Mouse (Mus musculus) neural tube, embryonic 12.5 days (tissue): ENCODE results near the gene Guk1. TPM values are rescaled to one million over a fixed set of nuclear protein-coding genes. Genes with fewer than 3 reads are reported as not detected.

Source experiments
- ATAC-seq: fragments of 200-750 bp; cut with Nextera tagmentation; 2 replicates; pipeline ENCODE4 v1.8.0; 2017; ENCODE audit warnings: low read depth, mild to moderate bottlenecking, moderate TSS enrichment, moderate library complexity; ENCODE audit not compliant: low FRiP score
- H3K27ac ChIP-seq: fragments of 300-500 bp; sonication (generic); 2 replicates; pipeline ENCODE4 v1.5.1; 2016
- H3K27me3 ChIP-seq: fragments of 300-500 bp; sonication (generic); replicated peaks from 2 replicates; pipeline ENCODE4 v1.6.1; 2016; ENCODE audit warnings: mild to moderate bottlenecking
- H3K36me3 ChIP-seq: fragments of 300-500 bp; sonication (generic); 2 replicates; pipeline ENCODE4 v1.6.1; 2016; ENCODE audit warnings: mild to moderate bottlenecking
- H3K4me1 ChIP-seq: fragments of 300-500 bp; sonication (generic); 2 replicates; pipeline ENCODE4 v1.6.1; 2016
- H3K4me2 ChIP-seq: fragments of 300-500 bp; sonication (generic); replicated peaks from 2 replicates; pipeline ENCODE4 v1.6.1; 2016; ENCODE audit warnings: mild to moderate bottlenecking
- H3K4me3 ChIP-seq: fragments of 300-500 bp; sonication (generic); 2 replicates; pipeline ENCODE4 v1.5.1; 2016
- H3K9ac ChIP-seq: fragments of 300-500 bp; sonication (generic); 2 replicates; pipeline ENCODE4 v1.6.1; 2016; ENCODE audit warnings: mild to moderate bottlenecking
- H3K9me3 ChIP-seq: fragments of 300-500 bp; sonication (generic); 2 replicates; pipeline ENCODE4 v1.6.1; 2016; ENCODE audit warnings: mild to moderate bottlenecking
- WGBS: fragments of 180-500 bp; shearing (Covaris S2); methylation state at CpG from one replicate; pipeline ENCODE4 v1.1.7; 2016; 5-methylcytosine and 5-hydroxymethylcytosine counted together
- polyA plus RNA-seq: library from polyadenylated mRNA; unstranded; fragments of >200 nt; fragmentation: Nextera tagmentation; extraction: Ambion mirVana; gene quantifications from 2 replicates; pipeline ENCODE4 v1.2.1, GENCODE M21; 2016

The Guk1 gene
- polyA plus RNA-seq, 1 experiment from 2014 or later = 111 TPM

DNA sequence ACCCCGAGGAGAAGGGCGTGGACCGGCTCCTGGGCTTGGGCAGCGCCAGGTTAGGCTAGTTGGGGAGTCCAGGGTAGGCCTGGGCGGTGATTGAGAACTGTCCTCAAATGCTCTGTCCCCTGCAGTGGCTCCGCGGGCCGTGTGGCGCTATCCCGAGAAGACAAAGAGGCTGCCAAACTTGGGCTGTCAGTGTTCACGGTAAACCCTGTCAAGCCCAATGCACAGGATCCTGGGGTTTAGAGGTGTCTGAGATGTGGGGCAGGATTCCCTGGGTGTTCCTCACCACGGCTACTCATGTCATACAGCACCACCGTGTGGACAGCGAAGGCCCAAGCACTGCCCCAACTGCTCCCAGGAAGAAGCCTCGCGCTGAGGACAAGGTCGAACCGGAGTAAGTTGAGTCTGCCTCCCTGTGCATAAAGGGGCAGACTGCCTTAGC is 17.0 kb upstream of the Guk1 start:
- Histone ChIP-seq H3K9ac (peak overlapping the region; percentile 83), H3K9me3 (no peaks in the 10 kb centered on the region), H3K27me3 (no peaks in the 10 kb centered on the region), H3K4me2 (peak overlapping the region; percentile 91), H3K36me3 (peaks cover 65% of the 10 kb centered on the region), H3K4me3 (peak overlapping the region; percentile 89), H3K4me1 (peaks cover 13% of the 10 kb centered on the region), H3K27ac (0 out of 2 replicates have a peak overlapping the region, but pooled peaks have one; percentile 75)
- WGBS = 10% methylated on average over 18 of the region's 18 CpGs
- ATAC-seq = peak; percentile 67

DNA sequence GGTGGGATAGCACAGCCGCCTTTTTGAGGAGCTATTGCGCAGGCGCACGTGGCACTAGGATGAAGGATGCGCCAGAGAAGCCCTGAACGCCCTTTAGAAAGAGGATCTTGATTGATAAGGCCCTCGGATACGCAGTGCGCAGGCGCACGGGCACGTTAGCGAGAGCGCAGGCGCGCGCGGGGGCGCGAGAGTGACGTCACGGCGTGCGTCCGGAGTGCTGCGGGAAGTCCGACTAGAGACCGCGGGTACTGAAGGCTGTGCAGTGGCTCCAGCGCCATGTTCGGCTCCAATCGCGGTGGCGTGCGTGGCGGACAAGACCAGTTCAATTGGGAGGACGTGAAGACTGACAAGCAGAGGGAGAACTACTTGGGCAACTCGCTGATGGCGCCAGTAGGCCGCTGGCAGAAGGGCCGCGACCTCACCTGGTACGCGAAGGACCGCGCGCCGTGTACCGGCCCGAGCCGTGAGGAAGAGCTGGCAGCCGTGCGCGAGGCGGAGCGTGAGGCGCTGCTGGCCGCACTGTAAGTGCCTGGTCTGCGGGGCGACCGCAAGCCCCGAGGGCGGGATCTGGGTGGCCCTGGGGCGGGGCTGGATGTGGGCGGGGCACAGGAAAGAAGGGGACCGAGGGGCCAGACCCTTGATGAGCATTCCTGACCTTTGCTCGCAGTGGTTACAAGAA is 16.3 kb upstream of the Guk1 start, which contains the start of gene 2310033P09Rik:
TSS of gene 2310033P09Rik (plus strand) at position 169 of the 679 bp plus-strand sequence.
- Histone ChIP-seq H3K4me1 (peaks cover 13% of the 10 kb centered on the region), H3K4me2 (peak within 1 kb of the TSS; percentile 91), H3K27ac (peak within 1 kb of the TSS; percentile 75; the same call in 1 of the 2 replicates), H3K27me3 (no peaks in the 10 kb centered on the region), H3K9ac (peak within 1 kb of the TSS; percentile 83), H3K9me3 (no peaks in the 10 kb centered on the region), H3K4me3 (peak within 1 kb of the TSS; percentile 89), H3K36me3 (peaks cover 62% of the 10 kb centered on the region)
- ATAC-seq = peak; percentile 81
- under 1% methylated on average over 67 of the region's 67 CpGs for WGBS

DNA sequence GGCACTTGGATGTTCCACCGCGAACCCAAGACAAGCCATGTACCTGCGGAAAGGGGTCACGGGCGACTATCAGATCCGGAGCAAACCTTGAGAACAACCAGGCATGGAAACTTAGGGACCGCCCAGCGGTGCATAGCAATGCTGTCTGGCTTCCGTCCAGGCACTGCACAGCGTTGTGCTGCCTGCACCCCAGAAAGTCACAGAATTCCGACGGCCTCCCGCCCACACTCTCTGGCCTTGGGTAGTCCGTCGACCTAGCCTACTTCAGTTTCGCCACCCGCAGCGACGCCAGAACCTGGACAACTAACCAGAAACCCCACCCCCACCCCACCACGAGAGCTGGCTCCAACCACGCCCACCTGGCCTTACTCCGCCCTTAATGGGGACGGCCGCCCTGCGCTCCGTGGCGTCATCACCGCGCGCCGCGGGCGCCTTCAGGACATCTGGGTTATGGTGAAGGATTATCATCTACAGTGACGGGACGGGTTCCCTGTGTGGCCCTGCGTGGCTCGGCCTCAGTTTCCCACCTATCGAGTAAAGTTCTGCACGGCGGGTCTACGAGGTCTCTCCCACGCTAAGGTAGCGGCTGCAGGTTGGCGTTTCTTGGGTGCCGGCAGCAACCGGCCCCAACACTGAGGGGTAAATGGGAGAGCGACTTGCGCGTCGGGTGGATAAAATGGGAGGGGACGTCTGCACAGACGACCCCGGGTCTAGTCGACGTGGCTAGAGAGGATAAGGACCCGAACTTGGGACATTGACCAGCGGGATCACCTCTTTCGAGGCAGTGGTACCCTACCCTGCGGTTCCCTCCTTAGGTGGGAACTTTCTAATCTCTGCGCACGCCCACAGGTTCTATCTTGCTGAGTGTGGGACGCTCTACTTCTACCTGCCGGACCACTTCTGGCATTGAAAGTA is 10.3 kb upstream of the Guk1 start, which contains the start of gene Mrpl55:
TSS of gene Mrpl55 (plus strand) at position 406 of the 915 bp plus-strand sequence.
- H3K27ac ChIP-seq = no peak within 1 kb of the TSS
- H3K4me1 ChIP-seq = peaks cover 16% of the 10 kb centered on the region
- WGBS = under 1% methylated on average over 63 of the region's 63 CpGs
- peak within 1 kb of the TSS; percentile 93 for H3K4me2 ChIP-seq
- H3K9me3 ChIP-seq = no peaks in the 10 kb centered on the region
- H3K4me3 ChIP-seq = peak within 1 kb of the TSS; percentile 83
- peak; percentile 89 for ATAC-seq
- peak within 1 kb of the TSS; percentile 81 for H3K9ac ChIP-seq
- H3K36me3 ChIP-seq = peaks cover 33% of the 10 kb centered on the region
- no peaks in the 10 kb centered on the region for H3K27me3 ChIP-seq

DNA sequence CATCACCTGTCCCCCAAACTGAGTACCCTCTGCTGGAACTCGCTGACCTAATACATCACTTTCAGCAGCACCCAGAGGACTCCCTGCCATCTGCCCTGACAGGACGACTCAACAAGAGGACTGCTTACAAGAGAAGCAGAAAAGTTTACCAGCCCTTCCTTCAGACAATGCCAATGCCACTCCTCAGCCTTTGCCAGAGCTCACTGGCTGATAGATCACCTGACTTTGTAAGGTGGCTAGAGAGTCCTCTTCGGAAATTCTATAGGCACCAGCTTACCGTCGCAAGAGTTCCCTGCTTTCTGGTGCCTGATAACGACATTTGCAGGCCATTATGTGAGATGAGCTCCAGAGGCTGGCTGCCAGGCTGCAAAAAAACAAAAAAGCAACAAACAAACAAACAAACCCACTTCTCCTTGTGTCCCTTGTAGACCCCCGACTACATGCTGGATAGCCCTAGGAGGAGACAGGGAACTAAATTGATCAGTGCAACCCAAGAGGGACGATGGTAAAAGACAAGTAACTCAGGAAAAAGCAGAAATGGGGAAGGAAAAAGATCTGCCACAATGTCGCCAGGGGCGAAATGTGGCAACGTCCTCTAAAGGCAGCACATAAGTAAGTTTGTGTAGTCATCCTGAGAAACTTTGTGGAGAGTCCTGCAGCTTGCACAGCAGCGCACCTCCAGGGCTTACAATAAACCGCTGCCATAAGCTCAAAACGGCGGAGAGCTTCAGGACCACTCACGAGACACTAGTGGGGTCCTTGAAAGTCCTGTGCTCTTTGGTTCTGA is 9.4 kb upstream of the Guk1 start:
- Histone ChIP-seq H3K9ac (peak overlapping the region; percentile 81), H3K4me1 (peaks cover 16% of the 10 kb centered on the region), H3K4me2 (peak overlapping the region; percentile 93), H3K27ac (no peak overlapping the region), H3K36me3 (peaks cover 30% of the 10 kb centered on the region), H3K4me3 (peak overlapping the region; percentile 83), H3K27me3 (no peaks in the 10 kb centered on the region), H3K9me3 (no peaks in the 10 kb centered on the region)
- WGBS = 40% methylated on average over 16 of the region's 16 CpGs
- ATAC-seq = no peak; the same call in 1 of the 2 replicates

DNA sequence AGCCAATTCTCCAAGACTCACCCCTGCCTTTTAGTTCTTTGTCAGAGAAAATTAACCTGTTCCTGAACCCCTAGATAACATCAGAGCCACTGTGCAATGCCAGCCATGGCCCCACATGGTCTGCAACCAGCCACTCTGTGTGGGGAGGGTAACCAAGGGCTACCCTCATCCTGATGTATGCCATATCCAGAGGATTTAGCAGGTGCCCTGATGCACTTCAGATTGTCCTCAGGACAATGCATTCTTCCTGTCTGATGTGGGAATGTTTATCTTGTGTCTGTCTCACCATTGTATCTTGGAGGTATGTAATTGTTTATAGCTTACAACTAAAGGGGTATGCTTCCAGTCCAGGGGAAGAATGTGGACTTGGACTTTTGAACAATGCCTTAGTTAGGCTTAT is 4.2 kb upstream of the Guk1 start:
- Histone ChIP-seq H3K4me3 (no peak overlapping the region), H3K27me3 (no peaks in the 10 kb centered on the region), H3K27ac (no peak overlapping the region), H3K9ac (no peak overlapping the region), H3K4me1 (peaks cover 4% of the 10 kb centered on the region), H3K4me2 (no peak overlapping the region), H3K36me3 (peaks cover 9% of the 10 kb centered on the region; the same call in 1 of the 2 replicates), H3K9me3 (no peaks in the 10 kb centered on the region)
- no peak for ATAC-seq

DNA sequence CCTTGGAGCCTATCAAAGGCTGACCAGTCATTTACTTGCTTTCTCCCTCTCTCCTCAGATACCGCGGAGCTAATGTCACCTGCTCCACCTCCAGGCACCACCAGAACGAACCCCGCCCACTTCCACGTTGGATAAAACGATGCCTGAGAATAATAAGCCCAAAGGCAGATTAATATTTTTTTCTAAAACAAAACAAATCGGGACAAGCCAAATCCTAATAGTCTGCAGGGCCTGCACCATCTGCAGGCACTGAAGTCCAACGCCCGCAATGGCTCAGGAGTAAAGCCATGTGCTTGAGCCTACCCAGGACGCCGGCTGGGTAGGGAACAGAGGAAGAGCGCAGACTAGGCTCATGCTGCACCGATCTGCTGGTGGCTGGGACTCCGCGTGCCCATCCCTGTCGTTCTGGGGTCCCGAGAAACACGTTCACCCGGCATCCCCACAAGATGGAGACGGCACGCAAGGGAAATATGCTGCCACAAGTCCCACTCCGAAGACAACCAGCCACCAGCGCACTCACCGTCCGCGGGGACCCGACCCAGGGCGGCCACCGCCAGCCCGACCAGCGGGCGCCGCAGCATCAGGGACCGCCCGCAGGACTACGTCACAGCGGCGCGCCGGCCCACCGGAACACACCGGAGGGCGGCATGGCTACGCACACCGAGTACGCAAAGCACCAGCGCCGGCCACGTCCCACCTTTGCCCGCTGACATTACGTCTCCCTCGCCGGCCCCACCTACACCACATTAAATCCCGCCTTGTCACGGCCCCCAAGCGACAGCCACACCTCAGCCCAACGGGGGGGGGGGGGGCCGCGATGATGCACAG is 567 bp downstream of the Guk1 start:
- Histone ChIP-seq H3K9ac (peak overlapping the region; percentile 64), H3K4me2 (peak overlapping the region; percentile 70), H3K4me3 (peak overlapping the region; percentile 58), H3K27ac (peak overlapping the region; percentile 38; the same call in 1 of the 2 replicates), H3K27me3 (no peaks in the 10 kb centered on the region), H3K9me3 (no peaks in the 10 kb centered on the region), H3K4me1 (peaks cover 6% of the 10 kb centered on the region; the same call in 1 of the 2 replicates), H3K36me3 (no peaks in the 10 kb centered on the region)
- ATAC-seq = peak; percentile 95
- WGBS = under 1% methylated on average over 59 of the region's 59 CpGs

DNA sequence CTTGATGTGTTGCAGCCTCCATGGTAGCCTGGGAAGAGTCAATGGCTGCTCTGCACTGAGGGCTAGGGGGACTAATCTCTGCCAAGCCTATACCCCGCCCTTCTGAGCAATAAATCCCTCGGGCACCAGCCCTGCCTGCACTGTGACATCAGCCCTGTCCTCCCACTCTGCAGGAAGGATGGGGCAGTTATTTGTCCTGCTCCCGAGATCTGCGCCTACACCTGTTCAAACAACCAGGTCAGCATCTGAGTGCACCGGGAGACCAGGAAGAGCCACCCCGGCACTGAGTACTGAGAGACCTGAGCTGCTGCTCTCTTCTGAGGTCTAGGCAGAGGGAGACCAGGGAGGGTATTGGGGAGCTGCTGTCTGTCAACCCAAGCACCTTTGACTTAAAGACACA is 4.3 kb downstream of the Guk1 start:
- Histone ChIP-seq H3K36me3 (peaks cover 27% of the 10 kb centered on the region), H3K9me3 (no peaks in the 10 kb centered on the region), H3K4me1 (peaks cover 6% of the 10 kb centered on the region; the same call in 1 of the 2 replicates), H3K4me2 (no peak overlapping the region), H3K4me3 (no peak overlapping the region), H3K27ac (no peak overlapping the region), H3K9ac (no peak overlapping the region), H3K27me3 (no peaks in the 10 kb centered on the region)
- 68% methylated on average over 6 of the region's 6 CpGs for WGBS
- ATAC-seq = no peak

DNA sequence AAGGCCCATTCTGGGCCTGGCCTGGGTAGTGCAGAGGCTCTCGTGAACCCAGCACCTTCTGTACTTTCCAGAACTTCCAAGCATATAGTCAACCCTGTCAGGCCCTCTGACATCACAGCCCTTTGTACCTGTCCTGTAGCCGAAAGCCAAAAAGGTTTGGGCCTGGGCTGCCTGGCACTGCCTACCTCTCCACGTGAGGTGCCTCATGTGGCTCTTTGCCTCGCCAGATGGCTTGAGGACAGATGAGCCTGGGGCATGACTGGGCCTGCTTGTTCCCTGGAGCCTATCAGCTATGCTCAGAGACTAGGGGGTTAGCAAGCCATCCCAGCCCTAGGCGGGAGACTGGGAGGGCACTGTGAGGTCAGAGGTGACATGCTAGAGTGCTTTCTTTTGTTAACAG is 6.5 kb downstream of the Guk1 start:
- ATAC-seq = no peak
- no peak overlapping the region for H3K4me2 ChIP-seq
- 83% methylated on average over 5 of the region's 5 CpGs for WGBS

DNA sequence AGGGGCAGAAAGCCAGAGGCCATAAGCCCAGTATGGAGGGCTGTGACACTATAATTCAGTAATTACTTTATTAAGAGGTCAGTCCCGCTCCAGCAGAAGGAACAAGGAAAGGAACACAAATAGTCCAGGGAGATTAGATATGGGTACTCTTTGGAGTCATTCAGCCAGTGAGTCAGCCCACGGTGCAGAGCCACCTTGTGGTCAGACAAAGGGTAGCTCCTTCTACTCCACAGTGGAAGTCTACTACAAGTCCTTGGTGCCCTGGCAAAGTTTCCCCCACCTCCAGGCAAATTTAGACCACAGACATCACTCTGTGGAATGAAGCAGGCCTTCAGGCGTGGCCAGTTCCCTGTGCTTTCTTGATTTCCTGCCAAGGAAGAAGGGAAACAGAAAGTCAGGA is 8.2 kb downstream of the Guk1 start:
- Histone ChIP-seq H3K4me2 (no peak overlapping the region), H3K4me3 (no peak overlapping the region), H3K9me3 (no peaks in the 10 kb centered on the region), H3K4me1 (no peaks in the 10 kb centered on the region), H3K27ac (no peak overlapping the region), H3K27me3 (peaks cover 7% of the 10 kb centered on the region), H3K9ac (no peak overlapping the region), H3K36me3 (peaks cover 31% of the 10 kb centered on the region)
- ATAC-seq = 0 out of 2 replicates have a peak, but pooled peaks have one; percentile 44
- 47% methylated on average over 3 of the region's 3 CpGs for WGBS

More for the DNA sequence above, 6.5 kb downstream of the Guk1 start:
- Histone ChIP-seq H3K4me3 (no peak overlapping the region), H3K36me3 (peaks cover 31% of the 10 kb centered on the region), H3K9ac (no peak overlapping the region), H3K27ac (no peak overlapping the region), H3K27me3 (no peaks in the 10 kb centered on the region), H3K4me1 (peaks cover 6% of the 10 kb centered on the region; the same call in 1 of the 2 replicates), H3K9me3 (no peaks in the 10 kb centered on the region)

DNA sequence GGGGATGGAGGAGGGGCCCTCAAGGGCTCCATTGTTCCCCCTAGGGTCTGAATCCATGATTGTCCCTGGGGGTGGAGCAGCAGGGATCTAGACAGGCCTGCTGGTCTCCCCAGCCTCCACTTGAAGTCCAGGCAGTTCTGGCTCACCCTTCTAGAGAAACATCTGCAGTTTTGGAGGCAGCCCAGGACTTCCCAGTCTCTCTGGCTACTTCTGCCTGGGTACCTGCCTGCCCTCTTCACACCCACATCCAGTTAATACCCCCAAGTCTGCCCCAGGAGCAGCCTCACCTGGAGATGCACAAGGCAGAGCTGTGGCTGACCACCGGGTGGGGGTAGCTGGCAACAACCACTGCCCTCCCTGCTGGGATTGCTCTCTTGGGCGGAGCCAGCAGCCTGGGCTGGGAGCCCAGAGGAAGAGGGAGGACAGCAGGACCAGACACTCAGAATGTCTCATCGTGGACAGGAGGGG is 9.1 kb downstream of the Guk1 start, which contains the start of gene Gjc2:
TSS of gene Gjc2 (minus strand) at position 350 of the 468 bp plus-strand sequence.
- ATAC-seq = no peak
- H3K4me1 ChIP-seq = no peaks in the 10 kb centered on the region
- no peak within 1 kb of the TSS for H3K4me2 ChIP-seq
- 39% methylated on average over 3 of the region's 3 CpGs for WGBS
- no peak within 1 kb of the TSS for H3K4me3 ChIP-seq
- H3K9ac ChIP-seq = no peak within 1 kb of the TSS
- no peaks in the 10 kb centered on the region for H3K9me3 ChIP-seq
- peaks cover 31% of the 10 kb centered on the region for H3K36me3 ChIP-seq
- H3K27me3 ChIP-seq = peaks cover 16% of the 10 kb centered on the region
- no peak within 1 kb of the TSS for H3K27ac ChIP-seq

DNA sequence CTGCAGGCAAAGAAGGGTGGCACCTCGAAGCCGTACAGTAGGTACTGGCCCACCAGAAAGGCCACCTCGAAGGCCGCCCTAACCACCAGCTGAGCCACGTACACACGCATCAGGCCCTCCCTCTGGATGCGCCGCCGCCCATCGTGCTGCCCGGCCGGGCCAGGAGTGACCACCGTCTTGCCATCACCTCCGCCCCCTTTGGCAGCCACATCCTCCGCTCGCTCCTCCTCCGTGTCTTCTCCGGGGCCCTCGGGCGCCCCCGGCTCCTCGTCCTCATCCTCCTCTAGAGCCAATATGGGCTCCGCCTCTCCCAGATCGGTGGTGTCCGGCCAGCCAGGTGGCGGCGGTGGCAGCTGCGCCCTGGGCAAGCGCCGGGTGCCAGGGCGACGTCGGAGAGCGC is 15.1 kb downstream of the Guk1 start:
- Histone ChIP-seq H3K4me1 (0 out of 2 replicates have a peak, but pooled peaks cover 3% of the 10 kb centered on the region), H3K27ac (no peak overlapping the region), H3K9ac (no peak overlapping the region), H3K4me3 (no peak overlapping the region), H3K9me3 (no peaks in the 10 kb centered on the region), H3K27me3 (peaks cover 55% of the 10 kb centered on the region), H3K36me3 (no peaks in the 10 kb centered on the region), H3K4me2 (0 out of 2 replicates have a peak overlapping the region, but pooled peaks have one; percentile 25)
- ATAC-seq = no peak
- WGBS = 8% methylated on average over 34 of the region's 34 CpGs
